8 mouse cellular contexts compared by ENCODE assay signal in genomic region chr5:122267899-122268298, GRCm38 (mm10). TPM values are rescaled to one million over a fixed set of nuclear protein-coding genes. Genes with fewer than 3 reads are reported as not detected.
DNase-seq lines count a peak whose midpoint lies in the region; ATAC-seq and TF ChIP-seq lines count a peak whose summit lies in the region.

No protein-coding gene starts in this region.

- no peaks in the 10 kb centered on the region for H3K9me3 ChIP-seq in midbrain, embryonic 14.5 days (ENCODE audit: control insufficient read depth, low read length)
- H3K9me3 ChIP-seq in midbrain, embryonic 16.5 days (replicated peaks; ENCODE audit: control insufficient read depth, low read length, poor library complexity, severe bottlenecking): no peaks in the 10 kb centered on the region
- no peaks in the 10 kb centered on the region for H3K9me3 ChIP-seq in liver, embryonic 14.5 days (ENCODE audit: control insufficient read depth, low read length)

- peak; percentile 77 for TF ChIP-seq CTCF in liver, embryonic 14.5 days (IDR thresholded peaks at IDR 0.05; ENCODE audit: low read depth)

- H3K27ac ChIP-seq in midbrain, embryonic 14.5 days (replicated peaks; ENCODE audit: low read depth, low read length): no peak overlapping the region
- H3K27ac ChIP-seq in midbrain, embryonic 16.5 days (ENCODE audit: low read length): no peak overlapping the region
- no peak overlapping the region for H3K27ac ChIP-seq in liver, embryonic 14.5 days

- H3K27me3 ChIP-seq in midbrain, embryonic 14.5 days (ENCODE audit: control insufficient read depth, insufficient read depth, low read length): no peaks in the 10 kb centered on the region
- no peaks in the 10 kb centered on the region for H3K27me3 ChIP-seq in midbrain, embryonic 16.5 days (ENCODE audit: control insufficient read depth, insufficient read depth, low read depth, low read length)
- H3K27me3 ChIP-seq in liver, embryonic 14.5 days (ENCODE audit: control insufficient read depth, insufficient read depth, low read length): no peaks in the 10 kb centered on the region

- H3K36me3 ChIP-seq in midbrain, embryonic 14.5 days (ENCODE audit: control insufficient read depth, insufficient read depth, low read length): no peaks in the 10 kb centered on the region
- no peaks in the 10 kb centered on the region for H3K36me3 ChIP-seq in midbrain, embryonic 16.5 days (ENCODE audit: control insufficient read depth, insufficient read depth, low read length)
- no peaks in the 10 kb centered on the region for H3K36me3 ChIP-seq in liver, embryonic 14.5 days (replicated peaks; ENCODE audit: control insufficient read depth, insufficient read depth, low read depth)

- H3K9ac ChIP-seq in midbrain, embryonic 14.5 days (replicated peaks; ENCODE audit: low read length): no peak overlapping the region
- no peak overlapping the region for H3K9ac ChIP-seq in midbrain, embryonic 16.5 days (ENCODE audit: low read depth, low read length)
- no peak overlapping the region for H3K9ac ChIP-seq in liver, embryonic 14.5 days (replicated peaks)

- no peak for ATAC-seq in midbrain, embryonic 14.5 days (ENCODE audit: low FRiP score, low TSS enrichment)
- ATAC-seq in midbrain, embryonic 16.5 days: no peak
- ATAC-seq in liver, embryonic 14.5 days (ENCODE audit: insufficient read depth): no peak
- no peak for ATAC-seq in erythroid progenitor cell, adult 5-6 weeks (replicated peaks; ENCODE audit: low FRiP score, poor library complexity, severe bottlenecking)

- peak; percentile 84 for DNase-seq in midbrain, embryonic 14.5 days
- peak; percentile 76 for DNase-seq in ZHBTc4 (ENCODE audit: low read depth, low spot score)
- DNase-seq in cerebellum, postnatal 4 days (ENCODE audit: low spot score in 2 of 2): peak; percentile 56 to 79
- DNase-seq in kidney, adult 8-10 months: peak; percentile 70 to 87
- DNase-seq in liver, embryonic 14.5 days (ENCODE audit: low read depth in 3 of 3, low spot score in 3 of 3): peak in 2 of 3 experiments; percentile 41 to 56
- peak; percentile 77 for DNase-seq in right cerebral cortex, postnatal 14 days

- peaks cover 9% of the 10 kb centered on the region; the same call in 1 of the 2 replicates for H3K4me1 ChIP-seq in midbrain, embryonic 14.5 days (ENCODE audit: control insufficient read depth, insufficient read depth, low read length)
- peaks cover 8% of the 10 kb centered on the region for H3K4me1 ChIP-seq in midbrain, embryonic 16.5 days (ENCODE audit: control insufficient read depth, insufficient read depth, low read length)
- H3K4me1 ChIP-seq in liver, embryonic 14.5 days (replicated peaks; ENCODE audit: control insufficient read depth in 2 of 2, insufficient read depth in 2 of 2, low read length in 1 of 2): peaks cover 4 to 14% of the 10 kb centered on the region in 2 experiments

- 30% methylated on average over 5 of the region's 5 CpGs for WGBS in midbrain, embryonic 14.5 days
- 25% methylated on average over 5 of the region's 5 CpGs for WGBS in midbrain, embryonic 16.5 days
- WGBS in liver, embryonic 14.5 days (ENCODE audit: insufficient replicate concordance): 16% methylated on average over 5 of the region's 5 CpGs

- H3K4me2 ChIP-seq in midbrain, embryonic 14.5 days (ENCODE audit: low read length): no peak overlapping the region
- H3K4me2 ChIP-seq in midbrain, embryonic 16.5 days (ENCODE audit: low read length): no peak overlapping the region
- no peak overlapping the region for H3K4me2 ChIP-seq in liver, embryonic 14.5 days (ENCODE audit: low read depth)

- H3K4me3 ChIP-seq in midbrain, embryonic 14.5 days (replicated peaks; ENCODE audit: low read depth, low read length): no peak overlapping the region
- no peak overlapping the region for H3K4me3 ChIP-seq in midbrain, embryonic 16.5 days (ENCODE audit: low read depth, low read length)
- no peak overlapping the region for H3K4me3 ChIP-seq in liver, embryonic 14.5 days (ENCODE audit: insufficient read depth in 1 of 2, low read depth in 2 of 2, low read length in 2 of 2)

- no peak for TF ChIP-seq EP300 in liver, embryonic 14.5 days (IDR thresholded peaks at IDR 0.05; ENCODE audit: low read depth)

RNA-seq across cellular contexts. Expression of gene Tctn1, which starts 3.6 kb away (rescaled TPM):
- 6.2 and 6.6 TPM in 2 replicates for polyA plus RNA-seq in midbrain, embryonic 14.5 days (2014; fragmentation: Nextera tagmentation; extraction: Ambion mirVana)
- 5.4 and 7.3 TPM in 2 replicates for polyA plus RNA-seq in midbrain, embryonic 16.5 days (2015; fragmentation: Nextera tagmentation; extraction: Ambion mirVana)
- polyA plus RNA-seq in liver, embryonic 14.5 days (2012; rRNA removed): 1.7 and 2.0 TPM in 2 replicates
- 0.50 and 0.58 TPM in 2 replicates for polyA plus RNA-seq in liver, embryonic 14.5 days (2014; fragmentation: Nextera tagmentation; extraction: Ambion mirVana)
- total RNA-seq in erythroid progenitor cell, adult 5-6 weeks (2015; ENCODE audit: low replicate concordance): 16.2 and 19.7 TPM in 2 replicates
- total RNA-seq in erythroid progenitor cell, adult 5-6 weeks (2017; ENCODE audit: low replicate concordance): 8.7 and 39.3 TPM in 2 replicates

RNA-seq across cellular contexts. Expression of gene Pptc7, which starts 16.3 kb away (rescaled TPM):
- polyA plus RNA-seq in midbrain, embryonic 14.5 days (2014; fragmentation: Nextera tagmentation; extraction: Ambion mirVana): 8.5 and 9.1 TPM in 2 replicates
- 7.1 and 7.6 TPM in 2 replicates for polyA plus RNA-seq in midbrain, embryonic 16.5 days (2015; fragmentation: Nextera tagmentation; extraction: Ambion mirVana)
- polyA plus RNA-seq in liver, embryonic 14.5 days (2012; rRNA removed): 3.5 and 3.6 TPM in 2 replicates
- 2.7 and 2.9 TPM in 2 replicates for polyA plus RNA-seq in liver, embryonic 14.5 days (2014; fragmentation: Nextera tagmentation; extraction: Ambion mirVana)
- 0.72 and 2.5 TPM in 2 replicates for total RNA-seq in erythroid progenitor cell, adult 5-6 weeks (2015; ENCODE audit: low replicate concordance)
- total RNA-seq in erythroid progenitor cell, adult 5-6 weeks (2017; ENCODE audit: low replicate concordance): 5.8 and 6.2 TPM in 2 replicates
